Mouse (Mus musculus): ENCODE measurements at regions not wholly inside any gene's neighbourhood (a gene's known extent, or its start where the extent isn't known, plus 50 kb on each side); places are given as distances from the start of the nearest gene placed in this dataset.
"Not testable (repeated sequence)": the region's sequence is repeated elsewhere in the genome, so short reads cannot be mapped to it uniquely, and the experiment has no call there.

DNA sequence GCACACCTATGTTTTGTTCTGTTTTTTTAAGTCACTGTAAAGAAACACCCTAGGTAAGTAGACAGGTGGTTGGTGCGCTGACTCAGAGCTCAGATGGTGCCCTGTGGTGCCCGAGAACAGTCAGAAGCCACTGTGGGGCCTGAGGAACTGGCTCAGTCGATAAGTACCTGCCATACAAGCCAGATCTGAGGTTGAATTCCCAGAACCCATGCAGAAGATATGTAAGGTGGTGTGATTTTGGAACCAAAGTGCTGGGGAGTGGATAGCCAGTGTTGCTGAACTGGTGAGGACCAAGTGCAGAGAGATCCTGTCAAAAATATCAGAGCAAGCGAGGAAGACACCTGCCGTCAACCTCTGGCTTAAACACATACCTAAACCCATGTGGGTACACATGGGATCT is 65.4 kb downstream of the Chst1 start:
- in situ Hi-C loops (cut with MboI; ENCODE audit: low sequenced_read_pairs), result no loop called here

GRCm38 (mm10) chr2:92667192-92667591 is 67.7 kb downstream of the Chst1 start:
- in situ Hi-C loops (cut with MboI; ENCODE audit: low sequenced_read_pairs), result no loop called here

DNA sequence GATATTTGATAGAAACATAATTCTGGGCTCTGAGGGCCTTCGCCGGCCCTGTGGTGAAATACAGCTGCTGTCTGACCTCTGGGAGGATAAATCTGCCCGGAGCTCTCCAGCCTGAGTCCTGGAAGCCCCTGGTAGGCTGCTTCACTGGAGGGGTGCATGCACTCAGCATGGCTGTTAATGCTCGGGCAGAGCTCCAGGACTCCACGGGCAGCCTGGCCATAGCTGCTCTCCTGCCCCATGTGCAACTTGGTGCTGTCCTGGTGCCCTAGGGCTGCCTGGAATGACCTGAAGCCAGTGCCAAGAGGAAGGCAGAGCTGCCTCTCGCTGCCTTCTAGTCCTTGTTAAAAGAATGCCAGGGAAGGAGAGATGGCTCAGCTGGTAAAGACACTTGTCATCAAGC is 68.2 kb downstream of the Chst1 start:
- in situ Hi-C loops (cut with MboI; ENCODE audit: low sequenced_read_pairs), result no loop called here

GRCm38 (mm10) chr2:92669431-92670081 is 70.0 kb downstream of the Chst1 start:
- in situ Hi-C loops (cut with MboI; ENCODE audit: low sequenced_read_pairs), result not testable (repeated sequence)

DNA sequence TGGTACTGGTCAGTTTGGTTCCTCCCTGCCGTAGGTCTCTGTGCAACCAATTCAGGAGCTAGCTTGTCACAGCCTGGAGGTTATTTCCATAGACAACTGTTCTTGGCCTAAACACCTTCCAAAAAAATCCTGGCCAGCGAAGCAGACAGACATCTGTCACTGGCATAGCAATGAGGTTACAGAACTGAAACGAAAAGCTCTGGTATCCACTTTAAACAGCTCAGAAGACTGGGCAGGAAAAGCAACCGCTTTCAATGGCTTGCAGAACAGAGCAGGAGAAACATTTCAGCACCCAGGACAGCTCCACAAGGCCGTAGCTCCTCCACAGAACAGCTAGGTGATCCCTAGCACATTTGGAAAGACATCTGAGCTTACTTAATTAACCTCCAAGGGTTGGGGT is 72.1 kb downstream of the Chst1 start:
- in situ Hi-C loops (cut with MboI; ENCODE audit: low sequenced_read_pairs), result no loop called here

DNA sequence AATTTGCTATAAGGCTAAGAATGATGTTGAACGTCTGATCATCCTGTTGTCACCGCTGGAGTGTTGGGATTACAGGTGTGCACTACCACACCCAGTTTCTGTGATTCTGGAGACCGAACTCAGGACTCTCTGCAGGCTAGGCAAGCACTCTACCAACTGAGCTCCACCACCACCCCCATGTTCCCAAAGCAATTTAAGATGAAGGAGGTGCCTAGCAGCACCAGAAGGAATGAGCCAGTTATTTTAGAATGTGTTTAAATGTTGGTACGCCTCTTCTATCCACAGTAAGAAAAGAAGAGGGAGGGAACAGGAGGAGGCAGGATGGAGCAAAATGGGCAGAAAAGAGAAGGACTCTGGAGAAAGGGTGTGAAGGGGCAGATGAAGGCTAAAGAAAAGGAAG is 72.6 kb downstream of the Chst1 start:
- in situ Hi-C loops (cut with MboI; ENCODE audit: low sequenced_read_pairs), result no loop called here

DNA sequence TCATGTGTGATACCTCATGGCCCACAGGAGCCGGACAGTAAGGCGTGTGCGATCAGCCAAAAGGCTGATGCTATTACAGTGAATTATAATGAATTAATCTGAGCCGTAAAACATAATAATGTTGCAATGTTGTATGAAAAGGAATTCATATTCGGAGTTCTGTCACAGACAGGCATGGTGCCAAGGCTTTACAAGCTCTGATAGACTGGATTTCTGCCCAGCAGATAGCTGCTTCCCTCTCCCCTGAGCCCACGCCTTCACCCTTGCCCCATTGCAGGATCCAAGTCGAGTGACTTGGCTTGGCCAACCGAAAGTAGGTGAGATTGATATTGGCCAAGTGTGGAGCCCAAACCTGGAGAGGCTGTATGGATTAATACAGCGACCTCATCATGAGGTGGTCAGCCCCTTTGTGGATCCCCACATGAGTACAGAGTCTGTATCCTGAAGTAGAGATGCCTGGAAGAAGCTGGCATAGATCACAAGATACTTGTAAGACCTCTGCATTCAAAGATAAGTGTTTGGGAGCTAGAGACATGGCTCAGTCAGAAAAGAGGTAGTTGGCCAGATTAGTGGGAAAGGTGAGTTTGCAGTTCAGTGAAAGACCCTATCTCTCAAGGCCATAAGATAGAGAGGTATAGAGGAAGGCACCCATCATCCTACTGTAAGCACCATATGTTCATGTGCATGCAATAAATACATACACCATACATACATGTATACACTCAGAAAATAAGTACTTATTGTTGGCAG is 73.7 kb downstream of the Chst1 start:
- in situ Hi-C loops (cut with MboI; ENCODE audit: low sequenced_read_pairs), result no loop called here

DNA sequence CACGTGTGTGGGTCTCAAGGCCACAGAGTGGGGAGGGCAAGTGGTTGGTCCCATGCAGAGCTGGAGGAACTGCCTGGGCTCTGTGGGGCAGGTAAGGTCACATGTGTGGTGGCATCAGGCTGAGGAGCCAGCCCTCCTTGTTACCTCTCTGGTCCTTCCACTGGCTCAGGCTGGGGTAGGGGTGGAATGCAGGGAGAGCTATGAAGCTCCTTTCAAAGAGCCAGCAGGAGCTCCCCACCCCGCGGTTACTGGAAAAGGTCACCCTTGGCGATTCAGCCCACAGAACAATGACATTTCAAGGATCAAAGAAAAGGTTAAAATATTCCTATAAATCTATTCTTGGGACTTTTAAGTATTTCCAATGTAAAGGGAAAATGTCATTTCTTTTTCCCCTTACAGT is 74.4 kb downstream of the Chst1 start:
- in situ Hi-C loops (cut with MboI; ENCODE audit: low sequenced_read_pairs), result no loop called here

- in situ Hi-C loops (cut with MboI; ENCODE audit: low sequenced_read_pairs), result no loop called here
Observed at GRCm38 (mm10) chr2:92675247-92675646, 75.7 kb downstream of the Chst1 start.

DNA sequence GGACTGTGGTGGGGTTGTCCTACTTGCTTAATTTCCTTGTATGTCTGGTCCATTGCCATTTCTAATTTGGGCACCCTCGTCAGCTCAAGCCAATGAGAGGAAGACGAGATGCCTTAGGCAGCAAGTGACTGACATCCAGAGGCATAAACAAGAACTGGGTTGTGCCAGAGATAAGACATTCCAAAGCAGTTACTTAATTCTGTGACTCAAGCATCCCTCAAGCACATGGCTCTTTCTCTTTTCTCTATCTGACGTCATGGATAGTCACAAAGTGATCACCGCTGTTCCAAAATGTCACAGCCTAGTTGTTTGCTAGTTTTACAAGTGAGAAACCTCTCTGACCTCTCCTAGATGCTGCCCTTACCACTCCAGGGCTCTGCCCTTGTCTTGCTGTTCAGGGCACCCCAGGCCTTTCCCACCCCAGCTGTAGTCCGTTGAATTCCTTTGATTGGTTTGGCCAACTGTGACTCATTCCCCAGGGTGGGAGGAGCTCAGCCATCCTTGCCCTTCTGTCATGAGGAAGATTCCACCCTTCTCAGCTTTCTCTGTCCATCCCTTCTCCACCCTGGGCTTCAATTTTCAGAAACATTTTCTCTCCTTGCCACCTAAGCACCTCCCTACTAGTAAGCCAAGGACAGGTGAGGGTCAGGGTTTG is 78.9 kb downstream of the Chst1 start:
- in situ Hi-C loops (cut with MboI; ENCODE audit: low sequenced_read_pairs), result no loop called here

GRCm38 (mm10) chr2:92678999-92679704 is 79.6 kb downstream of the Chst1 start:
- in situ Hi-C loops (cut with MboI; ENCODE audit: low sequenced_read_pairs), result no loop called here

DNA sequence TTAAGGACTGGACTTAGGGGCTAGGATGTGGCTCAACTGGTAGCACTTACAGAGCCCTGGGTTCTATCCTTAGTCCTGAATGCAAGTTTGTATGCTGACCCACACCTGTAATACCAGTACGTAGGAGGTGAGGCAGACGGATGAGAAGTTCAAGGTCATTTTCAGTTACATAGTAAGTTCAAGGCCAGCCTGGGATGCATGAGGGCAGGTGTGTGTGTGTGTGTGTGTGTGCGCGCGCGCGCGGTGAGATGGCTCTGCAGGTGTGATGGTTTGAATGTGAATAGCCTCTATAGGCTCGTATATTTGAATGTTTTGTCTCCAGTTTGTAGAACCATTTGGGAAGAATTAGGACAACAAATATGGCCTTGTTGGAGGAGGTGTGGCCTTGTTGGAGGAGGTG is 82.7 kb downstream of the Chst1 start:
- in situ Hi-C loops (cut with MboI; ENCODE audit: low sequenced_read_pairs), result no loop called here

DNA sequence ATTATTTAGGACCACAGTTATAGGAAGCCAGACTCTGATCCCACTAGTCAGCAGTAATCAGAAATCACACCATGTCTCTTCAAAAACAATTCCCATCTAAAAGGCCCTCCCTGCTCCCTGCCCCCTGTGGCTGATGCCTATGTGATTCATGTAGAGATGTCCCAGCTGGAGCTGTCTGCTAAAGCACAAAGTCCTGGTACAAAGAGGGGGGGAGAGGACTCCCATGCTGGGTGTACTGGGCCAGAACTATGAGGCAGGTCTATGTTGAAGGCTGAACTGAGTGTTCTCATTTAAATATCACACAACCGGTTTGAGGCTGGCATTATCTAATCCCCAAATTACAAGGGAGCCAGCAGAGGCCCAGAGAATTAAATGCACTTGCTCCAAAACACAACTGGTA is 88.2 kb downstream of the Chst1 start:
- in situ Hi-C loops (cut with MboI; ENCODE audit: low sequenced_read_pairs), result no loop called here

- in situ Hi-C loops (cut with MboI; ENCODE audit: low sequenced_read_pairs), result no loop called here
Observed at GRCm38 (mm10) chr2:92689203-92689602, 89.7 kb downstream of the Chst1 start.

DNA sequence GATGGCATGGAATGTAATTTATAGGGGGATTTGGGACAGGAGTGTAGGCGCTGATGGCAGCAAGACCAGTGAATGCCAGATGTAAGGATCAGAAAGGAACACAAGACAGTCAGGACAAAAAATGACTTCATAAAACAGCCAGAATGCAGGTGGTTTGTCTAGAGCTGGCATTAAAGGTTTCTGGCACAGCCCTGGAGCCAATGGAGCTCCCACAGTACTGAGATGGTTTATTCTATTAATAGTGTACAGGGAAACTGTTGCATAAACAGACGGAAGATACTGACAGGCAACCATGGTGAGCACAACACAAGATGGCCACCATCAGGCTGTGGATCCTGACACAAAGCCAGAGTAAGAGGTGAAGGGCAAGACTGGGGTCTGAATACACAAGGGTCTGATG is 90.8 kb downstream of the Chst1 start:
- in situ Hi-C loops (cut with MboI; ENCODE audit: low sequenced_read_pairs), result no loop called here

- in situ Hi-C loops (cut with MboI; ENCODE audit: low sequenced_read_pairs), result no loop called here
Observed at GRCm38 (mm10) chr2:92691438-92691837, 91.9 kb downstream of the Chst1 start.

DNA sequence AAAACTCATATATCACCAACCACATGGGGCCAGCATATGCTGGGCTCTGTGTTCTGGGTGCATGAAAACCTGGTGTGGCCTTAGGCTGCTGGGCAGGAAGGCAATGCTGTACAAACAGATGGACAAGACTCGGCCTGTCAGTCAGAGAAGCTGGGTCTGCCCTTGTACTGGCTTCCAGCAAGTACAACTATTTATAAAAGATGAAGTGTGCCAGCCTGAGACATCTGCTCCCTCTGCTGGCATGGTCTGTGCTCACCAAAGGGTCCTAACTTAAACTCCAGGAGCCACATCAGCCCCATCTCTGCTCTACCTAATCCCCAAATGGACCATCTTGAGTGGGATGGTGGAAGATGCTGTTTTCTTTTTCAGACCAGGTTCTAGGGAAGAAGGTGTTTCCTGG is 93.1 kb downstream of the Chst1 start:
- in situ Hi-C loops (cut with MboI; ENCODE audit: low sequenced_read_pairs), result no loop called here

DNA sequence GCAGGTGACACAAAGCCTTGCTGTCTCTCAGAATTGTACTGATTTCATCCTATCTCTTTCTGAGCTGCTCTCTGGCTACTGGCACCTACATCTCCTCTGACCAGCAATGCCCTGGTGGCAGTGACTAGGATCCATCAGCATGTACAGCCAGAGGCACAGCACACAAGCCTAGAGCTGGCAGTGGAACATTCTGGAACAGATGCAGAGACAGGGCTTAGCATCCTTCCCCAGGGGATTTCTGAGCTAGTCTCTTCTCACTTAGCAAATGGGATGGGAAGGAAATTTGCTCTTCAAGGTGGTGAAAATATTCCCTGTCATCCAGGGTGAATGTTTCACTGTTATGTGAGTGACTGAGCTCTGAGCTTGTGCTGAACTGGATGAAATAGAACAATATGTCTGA is 93.5 kb downstream of the Chst1 start:
- in situ Hi-C loops (cut with MboI; ENCODE audit: low sequenced_read_pairs), result no loop called here

DNA sequence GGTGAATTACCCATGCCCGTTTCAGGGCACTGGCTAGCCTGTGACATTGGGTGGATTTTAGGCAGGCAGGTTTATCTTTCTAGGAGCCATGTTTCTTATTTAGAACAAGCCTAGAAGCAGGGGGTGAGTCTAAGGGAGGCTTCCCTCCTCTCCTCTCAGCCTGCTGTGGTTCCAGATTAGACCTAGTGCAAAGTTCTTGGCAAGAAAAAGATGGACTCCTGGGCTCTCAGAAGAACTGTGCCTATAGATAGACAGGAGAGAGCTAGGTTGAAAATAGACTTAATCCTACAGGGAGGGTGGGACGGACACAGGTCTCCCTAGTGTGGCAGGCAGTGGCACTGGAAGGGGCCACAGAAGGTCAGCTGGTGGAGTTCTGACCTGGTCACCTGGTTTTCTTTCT is 95.3 kb downstream of the Chst1 start:
- in situ Hi-C loops (cut with MboI; ENCODE audit: low sequenced_read_pairs), result no loop called here

- in situ Hi-C loops (cut with MboI; ENCODE audit: low sequenced_read_pairs), result no loop called here
Observed at GRCm38 (mm10) chr2:92695869-92696268, 96.4 kb downstream of the Chst1 start.

DNA sequence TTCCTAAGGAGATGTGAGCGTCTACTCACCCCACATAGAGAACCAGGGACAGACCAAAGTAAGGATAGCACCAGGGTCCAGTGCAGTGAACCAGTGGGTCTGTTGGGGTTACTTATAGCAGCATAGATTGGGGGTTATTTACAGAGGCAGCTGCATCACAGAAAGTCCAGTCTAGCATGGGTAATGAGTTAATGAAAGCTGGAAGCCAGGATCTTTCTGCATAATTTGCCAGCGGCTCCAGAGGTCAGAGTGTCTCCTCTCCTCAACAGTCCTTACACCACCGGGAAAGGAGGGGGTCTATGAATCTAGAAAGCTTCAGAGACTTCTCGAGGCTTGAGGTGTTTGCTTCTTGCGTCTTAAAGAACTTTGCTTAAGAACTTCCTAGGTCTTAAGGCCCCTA is 98.2 kb downstream of the Chst1 start:
- in situ Hi-C loops (cut with MboI; ENCODE audit: low sequenced_read_pairs), result no loop called here

DNA sequence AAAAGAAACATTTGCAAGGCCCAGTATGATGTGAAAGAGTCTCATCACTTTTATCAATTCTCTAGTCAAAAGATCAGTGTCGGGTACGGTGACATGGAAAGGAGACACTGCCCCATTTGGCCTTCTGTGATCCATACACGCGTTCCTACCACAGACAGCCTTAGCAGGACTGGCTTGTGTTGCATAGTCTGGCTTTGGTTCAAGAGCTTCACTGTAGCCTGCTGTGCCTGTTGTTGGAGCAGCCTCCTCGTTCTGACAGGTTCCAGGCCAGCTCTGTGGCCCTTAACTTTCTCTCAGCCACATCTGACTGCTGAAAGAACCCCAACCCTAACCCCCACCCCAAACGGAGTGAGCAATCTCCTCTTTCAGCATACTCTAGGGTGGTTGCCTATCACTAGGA is 99.9 kb downstream of the Chst1 start:
- in situ Hi-C loops (cut with MboI; ENCODE audit: low sequenced_read_pairs), result no loop called here

Measured in CH12F3 (cell line).